Mouse (Mus musculus) left cerebral cortex, postnatal 25 days (tissue): Measurements from ENCODE around the gene Gpatch2. TPM values are rescaled to one million over a fixed set of nuclear protein-coding genes. Genes with fewer than 3 reads are reported as not detected.

Source experiments
- DNase-seq, 2 experiments: peaks; one replicate each; pipeline ENCODE4 v3.0.0; 2022; ENCODE audit warnings: low spot score in 2 of 2, mixed read lengths in 1 of 2
- intact Hi-C: fragments of 180-260 bp; cut with DNase I; formaldehyde crosslinking; loops from one replicate; pipeline ENCODE4 v1.15.1; 2025
- total RNA-seq, 2 experiments: library from RNA; stranded (reverse); gene quantifications; 2 replicates each; pipeline ENCODE4 v1.2.3; 2021

Gene Gpatch2
- total RNA-seq, 2 experiments from 2014 or later = 18.9 to 22.3 TPM

DNA sequence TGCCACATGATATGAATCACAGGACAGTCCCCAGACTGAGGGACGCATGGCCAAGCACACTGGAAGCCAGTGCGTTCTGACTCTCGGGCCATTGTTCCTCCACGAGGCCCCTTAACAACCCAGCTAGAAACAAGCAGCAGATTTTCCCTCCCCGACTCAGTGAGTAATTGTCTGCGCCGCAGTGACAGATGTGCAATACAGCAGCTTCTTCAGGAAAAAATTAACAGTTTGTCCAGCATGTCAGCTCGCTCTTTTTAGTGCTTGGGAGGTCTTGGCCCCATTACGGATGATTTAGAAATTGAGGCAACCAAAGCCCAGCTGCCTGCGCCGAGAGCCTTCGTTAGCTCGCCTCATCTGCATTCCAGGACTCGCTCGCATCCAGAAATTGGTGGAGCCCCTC, 140.9 kb downstream of the Gpatch2 start:
- no peak for DNase-seq
- intact Hi-C loops = no loop called here

DNA sequence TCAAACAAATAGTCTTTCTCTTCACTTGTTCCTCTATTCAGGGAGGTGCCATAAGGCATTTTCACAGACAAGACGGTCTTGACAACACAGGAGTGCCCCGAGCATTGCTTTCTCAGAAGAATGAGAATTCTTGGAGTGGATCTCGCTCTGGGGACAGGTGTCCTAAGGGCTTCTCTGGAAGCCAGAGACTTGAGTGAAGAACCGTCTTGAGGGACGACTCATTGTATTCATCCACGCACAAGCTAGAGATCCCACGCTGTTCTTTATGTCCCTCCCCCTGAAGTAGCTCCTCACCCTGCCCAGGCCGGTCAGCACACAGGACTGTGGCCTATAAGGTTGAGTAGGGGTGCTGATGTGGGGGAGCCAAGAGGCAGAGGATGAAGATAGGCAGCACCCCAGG, 141.6 kb downstream of the Gpatch2 start:
- intact Hi-C loops = no loop called here

DNA sequence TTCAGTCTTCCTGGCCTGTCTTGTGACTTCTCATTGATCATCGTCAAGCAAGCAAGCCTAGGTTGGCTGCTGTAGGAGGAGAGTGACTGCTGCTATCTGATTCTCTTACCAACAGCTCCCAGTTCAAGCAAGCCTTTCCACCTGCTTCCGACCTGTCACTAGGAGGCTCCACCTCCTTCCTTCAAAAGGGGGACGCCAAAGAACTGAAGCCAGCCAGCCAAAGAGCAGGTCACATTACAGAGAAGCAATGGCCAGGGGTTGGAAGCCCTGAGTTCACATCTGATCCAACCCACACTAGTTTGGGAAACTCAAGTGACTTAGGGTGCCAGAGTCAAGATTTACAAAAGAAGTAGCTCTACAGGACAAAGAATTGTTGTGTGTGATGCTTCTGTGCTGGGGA, 144.9 kb downstream of the Gpatch2 start:
- DNase-seq = no peak
- intact Hi-C loops = no loop called here

More for the DNA sequence above, 141.6 kb downstream of the Gpatch2 start:
- no peak for DNase-seq

DNA sequence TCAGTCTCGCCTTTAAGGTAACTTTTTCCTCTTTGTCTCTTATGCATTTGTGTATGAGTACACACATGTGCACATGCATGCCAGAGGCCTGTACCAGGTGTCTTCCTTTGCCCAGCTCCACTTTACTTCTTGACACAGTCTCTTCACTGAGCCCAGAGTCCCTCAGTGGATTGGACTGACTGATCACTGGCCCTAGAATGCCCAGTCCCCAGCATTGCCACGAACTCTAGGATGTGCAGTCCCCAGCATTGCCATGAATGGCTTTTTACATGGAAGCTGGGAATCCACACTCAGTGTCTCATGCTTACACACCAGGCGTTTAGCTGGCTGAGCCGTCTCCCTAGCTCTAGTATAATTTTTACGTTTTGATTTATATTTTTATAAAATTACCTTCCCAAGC, 147.2 kb downstream of the Gpatch2 start:
- DNase-seq = no peak
- intact Hi-C loops = no loop called here

DNA sequence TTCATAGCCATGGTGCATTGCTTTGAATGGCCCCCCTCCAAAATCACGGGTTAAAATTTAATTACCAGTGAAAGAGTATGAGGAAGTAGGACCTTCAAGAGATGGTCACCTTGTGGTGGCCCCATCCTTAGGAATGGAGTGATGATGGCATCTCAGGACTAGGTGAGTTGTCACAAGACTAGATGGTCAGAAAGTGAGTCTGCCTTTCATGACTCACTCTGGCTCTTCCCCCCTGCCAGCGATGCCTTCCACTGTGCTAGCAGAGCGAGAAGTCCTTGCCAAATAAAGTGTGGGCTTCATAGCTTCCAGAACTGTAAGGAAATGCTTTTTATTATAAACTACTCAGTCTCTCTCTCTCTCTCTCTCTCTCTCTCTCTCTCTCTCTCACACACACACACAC, 150.1 kb downstream of the Gpatch2 start:
- peak in 1 of 2 experiments; percentile 20 for DNase-seq
- intact Hi-C loops = no loop called here

DNA sequence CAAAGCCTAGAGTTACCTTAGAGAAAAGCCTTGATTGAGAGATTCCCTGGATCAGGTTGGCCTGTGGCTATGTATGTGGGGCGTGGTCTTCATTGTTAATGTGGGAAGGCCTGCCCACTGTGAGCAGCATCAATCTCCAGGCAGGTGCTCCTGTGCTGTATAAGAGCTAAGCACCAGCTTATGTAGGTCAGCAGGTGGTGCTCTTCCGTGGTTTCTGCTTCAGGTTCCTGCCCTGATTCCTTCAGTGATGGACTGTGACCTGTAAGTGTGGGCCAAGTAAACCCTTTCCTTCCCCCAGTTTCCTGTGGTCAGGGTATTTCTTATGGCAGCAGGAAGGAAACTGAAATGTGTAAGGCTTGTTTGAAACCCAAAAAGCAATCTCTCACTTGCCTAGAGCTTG, 151.5 kb downstream of the Gpatch2 start:
- no peak for DNase-seq

DNA sequence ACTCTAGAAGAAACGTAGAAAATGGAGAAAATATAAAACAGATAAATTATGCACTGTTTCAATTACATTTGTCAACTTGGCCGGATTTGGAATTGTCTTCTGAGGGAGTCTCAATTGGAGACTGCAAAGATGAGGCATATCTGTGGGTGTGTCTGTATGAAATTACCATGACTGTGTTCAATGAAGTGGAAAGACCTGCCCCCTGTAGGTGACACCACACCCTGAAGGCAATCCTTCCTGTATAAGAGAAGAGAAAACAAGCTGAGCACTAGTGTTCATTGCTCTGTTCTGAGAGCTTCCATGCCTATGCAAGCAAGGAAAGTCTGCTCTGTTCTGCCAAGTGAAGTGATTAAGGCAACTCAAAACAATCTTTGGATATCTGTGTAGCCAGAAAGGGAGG, 153.7 kb downstream of the Gpatch2 start:
- DNase-seq = no peak
- intact Hi-C loops = no loop called here

More for the DNA sequence above, 151.5 kb downstream of the Gpatch2 start:
- intact Hi-C loops = no loop called here

DNA sequence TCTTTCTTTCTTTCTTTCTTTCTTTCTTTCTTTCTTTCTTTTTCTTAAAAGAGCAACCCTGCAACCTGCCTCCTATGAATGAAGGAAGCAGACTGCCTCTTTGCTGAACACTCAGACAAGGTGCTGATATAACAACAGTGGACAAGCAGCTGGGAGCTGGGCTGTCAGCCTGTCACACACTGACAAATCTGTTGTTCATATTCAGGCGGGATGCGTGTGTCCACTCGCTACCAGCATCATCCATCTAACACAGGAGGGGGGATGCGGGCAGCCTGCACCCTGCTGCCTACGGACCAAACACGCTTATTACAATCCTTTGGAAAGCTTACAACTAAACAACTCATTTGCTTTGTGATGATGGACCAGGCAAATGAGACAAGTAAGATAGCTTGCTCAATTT, 158.2 kb downstream of the Gpatch2 start:
- DNase-seq = no peak
- intact Hi-C loops = no loop called here

DNA sequence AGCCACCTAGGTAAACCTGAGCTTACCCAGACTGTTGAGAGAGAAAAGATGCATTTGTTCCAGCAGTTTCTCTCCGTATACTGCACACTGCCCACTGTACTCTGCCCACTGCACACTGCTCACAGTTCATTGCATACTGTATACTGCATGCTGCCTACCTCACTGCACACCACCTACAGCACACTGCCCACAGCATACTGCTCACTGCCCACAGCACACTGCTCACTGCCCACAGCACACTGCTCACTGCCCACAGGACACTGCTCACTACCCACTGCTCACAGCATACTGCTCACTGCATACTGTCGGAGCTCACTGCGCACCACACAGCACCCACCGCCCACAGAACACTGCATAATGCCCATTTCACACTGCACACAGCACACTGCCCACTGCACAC, 159.1 kb downstream of the Gpatch2 start:
- no peak for DNase-seq
- intact Hi-C loops = no loop called here

DNA sequence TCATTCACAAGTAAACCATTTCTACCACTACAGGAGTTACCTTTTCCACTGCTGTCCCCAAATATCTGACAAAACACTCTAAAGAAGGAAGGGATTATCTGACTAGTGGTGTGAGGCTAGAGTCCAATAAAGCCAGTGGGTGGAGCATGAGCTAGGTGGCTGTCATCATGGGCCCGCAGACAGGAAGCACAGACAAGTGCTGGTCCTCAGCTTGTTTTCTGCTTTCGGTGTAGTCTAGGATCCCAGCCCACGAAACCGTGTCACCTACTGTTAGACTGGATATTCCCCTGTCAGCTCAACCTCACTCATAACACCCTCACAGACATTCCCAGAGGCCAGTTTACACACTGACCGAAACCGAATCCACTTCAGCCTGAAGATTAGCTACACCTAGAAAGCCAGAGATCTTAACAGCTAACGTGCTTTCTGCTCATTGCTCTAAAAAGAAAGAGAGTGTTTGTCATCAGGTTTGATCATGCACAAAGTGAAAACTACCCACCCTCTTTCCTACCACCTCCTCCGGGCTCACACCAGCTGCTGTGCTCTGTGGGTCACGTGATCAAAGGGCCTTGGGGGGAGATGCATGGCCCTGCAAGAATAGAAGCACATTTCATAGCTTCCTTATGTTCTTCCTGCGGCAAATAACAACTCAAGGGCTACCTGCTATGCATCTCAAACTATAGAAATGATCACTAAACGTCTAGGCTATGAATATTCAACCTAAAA, 161.8 kb downstream of the Gpatch2 start:
- DNase-seq = peak in 1 of 2 experiments; percentile 32
- intact Hi-C loops = no loop called here

DNA sequence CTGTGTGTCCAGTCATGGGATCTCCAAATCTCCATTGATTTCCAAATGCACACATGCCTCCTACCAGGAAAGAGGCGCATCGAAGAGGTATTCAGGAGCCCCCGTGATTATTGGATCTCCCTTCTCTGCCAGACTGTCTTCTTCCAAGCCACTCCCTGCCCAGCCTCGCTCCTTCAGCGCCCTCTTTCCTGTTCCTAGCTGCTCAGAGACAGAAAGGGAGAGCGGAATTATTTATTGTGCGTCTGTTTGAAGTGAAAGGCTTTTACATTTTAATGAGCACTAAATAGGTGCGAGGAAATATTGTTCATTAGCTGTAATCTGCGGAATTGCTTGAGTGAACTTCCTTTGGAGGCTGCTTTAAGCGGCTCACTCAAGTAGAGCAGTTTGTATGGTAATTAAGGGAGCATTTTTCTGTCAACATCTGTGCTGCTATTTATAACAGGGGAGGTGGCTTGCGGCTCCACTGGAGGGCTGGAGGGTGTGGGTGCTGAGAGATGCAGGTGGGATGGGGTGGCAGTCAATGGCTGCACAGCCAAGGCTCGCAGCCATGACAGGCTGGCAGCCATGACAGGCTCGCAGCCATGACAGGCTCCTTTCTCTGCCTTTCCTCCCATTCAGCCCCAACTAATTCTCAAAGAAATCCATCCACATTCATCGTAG, 162.7 kb downstream of the Gpatch2 start:
- intact Hi-C loops = no loop called here
- DNase-seq = peak in 1 of 2 experiments; percentile 34

DNA sequence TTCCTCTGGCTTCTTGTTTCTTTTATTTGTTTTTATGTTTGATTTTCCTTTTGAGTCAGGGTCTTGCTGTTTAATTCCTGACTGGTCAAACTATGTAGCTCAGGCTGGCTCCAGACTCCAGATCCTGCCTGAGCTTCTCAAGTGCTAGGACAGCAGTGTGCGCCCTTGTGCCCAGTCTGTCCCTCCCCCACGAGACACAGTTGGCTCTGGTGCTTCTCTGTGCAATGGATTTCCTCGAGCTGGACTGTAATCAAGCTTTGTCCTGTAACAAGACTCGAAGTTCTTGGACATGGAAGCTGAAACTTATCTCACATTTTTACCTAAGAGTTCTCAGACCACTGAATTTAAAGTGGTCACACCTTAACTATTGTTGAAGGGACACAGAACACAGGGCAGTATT, 174.2 kb downstream of the Gpatch2 start:
- no peak for DNase-seq
- intact Hi-C loops = no loop called here

DNA sequence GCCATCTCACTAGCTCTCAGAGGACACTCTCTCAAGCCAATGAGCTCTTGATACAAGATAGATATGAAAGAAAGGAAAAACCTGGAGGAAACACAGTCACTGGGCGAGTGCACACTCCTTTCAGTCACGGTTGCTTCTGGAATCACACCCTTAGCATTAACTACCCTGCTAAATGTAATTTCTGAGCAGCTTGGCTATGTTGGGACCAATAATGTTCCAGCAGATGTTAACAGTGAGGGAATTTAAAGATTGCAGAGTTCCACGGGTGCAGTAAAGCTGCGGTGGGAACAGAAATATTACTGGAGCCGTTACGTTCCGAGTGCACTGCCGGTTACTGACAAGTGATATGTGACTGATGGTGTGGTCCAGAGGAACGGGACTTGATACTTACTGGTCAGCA, 185.5 kb downstream of the Gpatch2 start:
- intact Hi-C loops = no loop called here
- no peak for DNase-seq

Other genes with a start within 250 kb of the Gpatch2 start
- gene D1Pas1, start 248.1 kb upstream of the Gpatch2 start, total RNA-seq = not detected
- under 1 TPM; 0.46 to 0.48 TPM for gene Spata17, start within 50 bp of the Gpatch2 start, total RNA-seq